Mouse (Mus musculus): ENCODE data around the gene 2310034G01Rik.

DNA sequence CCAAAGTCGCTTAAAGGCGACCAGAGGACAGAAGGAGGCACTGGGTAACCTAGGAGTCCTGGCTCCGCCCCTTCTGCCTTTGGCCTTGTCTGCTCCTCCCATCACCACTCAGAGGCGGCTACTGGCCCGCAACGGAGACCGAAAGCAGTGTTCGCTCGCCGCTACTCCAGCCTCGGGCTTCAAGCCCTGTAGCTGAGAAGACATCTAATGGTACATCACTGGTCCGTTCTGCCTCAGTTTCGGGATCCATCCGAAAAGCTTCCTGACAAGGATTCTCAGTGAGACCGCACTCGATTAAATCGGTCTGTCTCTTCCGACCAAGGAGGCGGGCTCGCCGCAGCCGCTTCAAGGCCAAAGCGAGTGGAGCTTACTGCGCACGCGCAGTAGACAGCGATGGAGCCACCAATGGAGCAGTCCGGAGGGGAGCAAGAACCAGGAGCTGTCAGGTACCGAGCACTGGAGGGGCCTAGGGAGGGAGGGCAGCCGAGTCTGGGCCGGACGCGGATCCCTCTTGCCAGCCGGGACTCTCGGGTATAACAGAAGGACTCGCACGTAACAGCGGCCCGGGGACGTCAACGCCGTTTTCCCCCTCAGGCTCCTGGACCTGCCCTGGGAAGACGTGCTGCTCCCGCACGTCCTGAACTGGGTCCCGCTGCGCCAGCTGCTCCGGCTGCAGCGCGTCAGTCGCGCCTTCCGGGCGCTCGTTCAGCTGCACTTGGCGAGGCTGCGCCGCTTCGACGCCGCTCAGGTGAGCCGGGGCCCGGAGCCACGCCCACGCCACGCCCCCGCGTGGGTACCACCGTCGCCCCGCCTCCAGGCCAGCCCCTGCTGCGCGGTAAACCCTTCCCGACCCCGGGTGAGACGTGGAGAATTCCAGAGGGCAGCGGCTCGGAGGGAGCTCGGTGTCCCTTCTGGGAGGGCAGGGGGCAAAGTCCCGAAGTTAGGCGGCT, 21.7 kb downstream of the 2310034G01Rik start, which contains the start of gene Fbxl15:
- TF ChIP-seq POLR2A (IDR thresholded peaks at IDR 0.05; ENCODE audit: low read depth, low read length), result peak; percentile 38
- TF ChIP-seq CTCF (conservative IDR thresholded peaks at IDR 0.05; ENCODE audit: insufficient read depth, insufficient read length, low read depth, low read length), result no peak

Measured in kidney, adult 2 months (tissue).